Mouse (Mus musculus) forebrain, embryonic 10.5 days (tissue): ENCODE data around the gene Ccdc155. TPM values are rescaled to one million over a fixed set of nuclear protein-coding genes. Genes with fewer than 3 reads are reported as not detected.
"Not testable (repeated sequence)": the region's sequence is repeated elsewhere in the genome, so short reads cannot be mapped to it uniquely, and the experiment has no call there.

Experiments used
- DNase-seq: peaks from one replicate; pipeline ENCODE4 v3.0.0-alpha.2; 2017; ENCODE audit warnings: low spot score; ENCODE audit errors: extremely low spot score
- H3K27ac ChIP-seq: fragments of 300-500 bp; sonication (generic); 2 replicates; pipeline ENCODE4 v1.5.1; 2016; ENCODE audit warnings: mild to moderate bottlenecking
- H3K27me3 ChIP-seq: fragments of 300-500 bp; sonication (generic); 2 replicates; pipeline ENCODE4 v1.6.1; 2016; ENCODE audit warnings: mild to moderate bottlenecking; ENCODE audit not compliant: poor library complexity, severe bottlenecking
- H3K36me3 ChIP-seq: fragments of 300-500 bp; sonication (generic); replicated peaks from 2 replicates; pipeline ENCODE4 v1.6.1; 2016; ENCODE audit warnings: mild to moderate bottlenecking, moderate library complexity
- H3K4me1 ChIP-seq: fragments of 300-500 bp; sonication (generic); 2 replicates; pipeline ENCODE4 v1.6.1; 2016
- H3K4me3 ChIP-seq: fragments of 300-500 bp; sonication (generic); 2 replicates; pipeline ENCODE4 v1.5.1; 2016; ENCODE audit warnings: mild to moderate bottlenecking, moderate library complexity
- H3K9me3 ChIP-seq: fragments of 300-500 bp; sonication (generic); 2 replicates; pipeline ENCODE4 v1.6.1; 2016; ENCODE audit warnings: mild to moderate bottlenecking, moderate library complexity
- WGBS: fragments of 180-500 bp; shearing (Covaris S2); methylation state at CpG from one replicate; pipeline ENCODE4 v1.1.7; 2016; 5-methylcytosine and 5-hydroxymethylcytosine counted together
- polyA plus RNA-seq: library from polyadenylated mRNA; unstranded; fragments of >200 nt; fragmentation: Nextera tagmentation; extraction: Ambion mirVana; gene quantifications from 2 replicates; pipeline ENCODE4 v1.2.1, GENCODE M21; 2016

Ccdc155 gene
- polyA plus RNA-seq, 1 experiment from 2014 or later: 0.66 TPM

GRCm38 (mm10) chr7:45155590-45155989, 49.1 kb downstream of the Ccdc155 start:
- Histone ChIP-seq H3K4me1 (peaks cover 30% of the 10 kb centered on the region), H3K36me3 (peaks cover 37% of the 10 kb centered on the region), H3K27me3 (no peaks in the 10 kb centered on the region), H3K27ac (no peak overlapping the region), H3K9me3 (no peaks in the 10 kb centered on the region), H3K4me3 (no peak overlapping the region; the same call in 1 of the 2 replicates)
- WGBS: 85% methylated on average over 9 of the region's 9 CpGs
- no peak for DNase-seq

- no peaks in the 10 kb centered on the region for H3K27me3 ChIP-seq
- H3K36me3 ChIP-seq: peaks cover 32% of the 10 kb centered on the region
- 79% methylated on average over 12 of the region's 12 CpGs for WGBS
- no peaks in the 10 kb centered on the region for H3K9me3 ChIP-seq
- peak; percentile 44 for DNase-seq
- peak overlapping the region; percentile 98 for H3K27ac ChIP-seq
- H3K4me3 ChIP-seq: peak overlapping the region; percentile 74
- peaks cover 36% of the 10 kb centered on the region for H3K4me1 ChIP-seq
Measured at GRCm38 (mm10) chr7:45154993-45155514, 49.6 kb downstream of the Ccdc155 start.

GRCm38 (mm10) chr7:45154096-45154992, 50.3 kb downstream of the Ccdc155 start, which contains the start of the genes Pih1d1 and Aldh16a1:
TSS of gene Pih1d1 (plus strand) at chr7:45154303.
TSS of gene Aldh16a1 (minus strand) at chr7:45154584.
- H3K9me3 ChIP-seq: no peaks in the 10 kb centered on the region
- WGBS: 6% methylated on average over 69 of the region's 69 CpGs
- no peaks in the 10 kb centered on the region for H3K27me3 ChIP-seq
- H3K4me3 ChIP-seq: peak within 1 kb of the TSS; percentile 74
- peaks cover 25% of the 10 kb centered on the region for H3K36me3 ChIP-seq
- peak; percentile 97 for DNase-seq
- peak within 1 kb of the TSS; percentile 98 for H3K27ac ChIP-seq
- H3K4me1 ChIP-seq: peaks cover 43% of the 10 kb centered on the region

- no peaks in the 10 kb centered on the region for H3K27me3 ChIP-seq
- H3K4me1 ChIP-seq: peaks cover 45% of the 10 kb centered on the region
- DNase-seq: no peak
- WGBS: 2% methylated on average over 5 of the region's 5 CpGs
- peak overlapping the region; percentile 74 for H3K4me3 ChIP-seq
- H3K36me3 ChIP-seq: peaks cover 18% of the 10 kb centered on the region
- no peaks in the 10 kb centered on the region for H3K9me3 ChIP-seq
- peak overlapping the region; percentile 98 for H3K27ac ChIP-seq
Measured at GRCm38 (mm10) chr7:45153586-45153985, 51.1 kb downstream of the Ccdc155 start.

- DNase-seq, H3K27ac ChIP-seq, H3K9me3 ChIP-seq, H3K27me3 ChIP-seq: not testable (repeated sequence)
- Histone ChIP-seq H3K4me3 (peak overlapping the region; percentile 74; the same call in 1 of the 2 replicates), H3K36me3 (peaks cover 17% of the 10 kb centered on the region), H3K4me1 (peaks cover 45% of the 10 kb centered on the region)
- WGBS: 91% methylated on average over 2 of the region's 2 CpGs
Measured at GRCm38 (mm10) chr7:45153052-45153451, 51.6 kb downstream of the Ccdc155 start.

- 72% methylated on average over 11 of the region's 11 CpGs for WGBS
- peak overlapping the region; percentile 52; the same call in 1 of the 2 replicates for H3K27ac ChIP-seq
- H3K9me3 ChIP-seq: no peaks in the 10 kb centered on the region
- peaks cover 20% of the 10 kb centered on the region for H3K36me3 ChIP-seq
- peaks cover 45% of the 10 kb centered on the region for H3K4me1 ChIP-seq
- no peak overlapping the region for H3K4me3 ChIP-seq
- no peaks in the 10 kb centered on the region for H3K27me3 ChIP-seq
- DNase-seq: no peak
Measured at GRCm38 (mm10) chr7:45151303-45151702, 53.4 kb downstream of the Ccdc155 start.

- Histone ChIP-seq H3K4me3 (no peak overlapping the region), H3K9me3 (no peaks in the 10 kb centered on the region), H3K27ac (peak overlapping the region; percentile 52; the same call in 1 of the 2 replicates), H3K27me3 (no peaks in the 10 kb centered on the region), H3K36me3 (peaks cover 30% of the 10 kb centered on the region), H3K4me1 (peaks cover 43% of the 10 kb centered on the region)
- no peak for DNase-seq
- 71% methylated on average over 4 of the region's 4 CpGs for WGBS
Measured at GRCm38 (mm10) chr7:45150321-45150720, 54.4 kb downstream of the Ccdc155 start.

GRCm38 (mm10) chr7:45149545-45149944, 55.1 kb downstream of the Ccdc155 start:
- Histone ChIP-seq H3K27ac (peak overlapping the region; percentile 63), H3K36me3 (peaks cover 37% of the 10 kb centered on the region), H3K4me3 (no peak overlapping the region), H3K4me1 (peaks cover 35% of the 10 kb centered on the region), H3K27me3 (no peaks in the 10 kb centered on the region), H3K9me3 (no peaks in the 10 kb centered on the region)
- no peak for DNase-seq
- WGBS: 46% methylated on average over 6 of the region's 6 CpGs

- Histone ChIP-seq H3K27ac (no peak overlapping the region), H3K4me3 (no peak overlapping the region), H3K27me3 (no peaks in the 10 kb centered on the region), H3K4me1 (peaks cover 32% of the 10 kb centered on the region), H3K36me3 (peaks cover 47% of the 10 kb centered on the region), H3K9me3 (no peaks in the 10 kb centered on the region)
- WGBS: 68% methylated on average over 4 of the region's 4 CpGs
- DNase-seq: no peak
Measured at GRCm38 (mm10) chr7:45148534-45149098, 56.1 kb downstream of the Ccdc155 start.

GRCm38 (mm10) chr7:45147899-45148298, 56.8 kb downstream of the Ccdc155 start:
- DNase-seq: no peak
- Histone ChIP-seq H3K27me3 (no peaks in the 10 kb centered on the region), H3K4me3 (no peak overlapping the region), H3K4me1 (peaks cover 27% of the 10 kb centered on the region), H3K27ac (no peak overlapping the region), H3K9me3 (no peaks in the 10 kb centered on the region), H3K36me3 (peaks cover 53% of the 10 kb centered on the region)
- 93% methylated on average over 11 of the region's 11 CpGs for WGBS

GRCm38 (mm10) chr7:45147267-45147666, 57.4 kb downstream of the Ccdc155 start:
- WGBS: 90% methylated on average over 11 of the region's 11 CpGs
- peaks cover 27% of the 10 kb centered on the region for H3K4me1 ChIP-seq
- H3K36me3 ChIP-seq: peaks cover 60% of the 10 kb centered on the region
- no peak overlapping the region for H3K27ac ChIP-seq
- H3K9me3 ChIP-seq: no peaks in the 10 kb centered on the region
- no peaks in the 10 kb centered on the region for H3K27me3 ChIP-seq
- no peak overlapping the region for H3K4me3 ChIP-seq
- no peak for DNase-seq

GRCm38 (mm10) chr7:45145460-45145859, 59.2 kb downstream of the Ccdc155 start:
- H3K27me3 ChIP-seq: no peaks in the 10 kb centered on the region
- no peak for DNase-seq
- H3K4me3 ChIP-seq: no peak overlapping the region
- peaks cover 14% of the 10 kb centered on the region for H3K4me1 ChIP-seq
- WGBS: 97% methylated on average over 8 of the region's 8 CpGs
- H3K27ac ChIP-seq: 0 out of 2 replicates have a peak overlapping the region, but pooled peaks have one; percentile 20
- H3K9me3 ChIP-seq: no peaks in the 10 kb centered on the region
- peaks cover 71% of the 10 kb centered on the region for H3K36me3 ChIP-seq
